Mouse (Mus musculus) ES-Bruce4 (cell line): Measurements from ENCODE around the gene Palmd. TPM values are rescaled to one million over a fixed set of nuclear protein-coding genes. Genes with fewer than 3 reads are reported as not detected.

ENCODE experiments used
- H3K27ac ChIP-seq: 2 replicates; pipeline ENCODE4 v1.5.1; 2012; ENCODE audit warnings: low read length, inconsistent platforms; ENCODE audit not compliant: insufficient read depth
- H3K27me3 ChIP-seq: 2 replicates; pipeline ENCODE4 v1.6.1; 2012; ENCODE audit warnings: mild to moderate bottlenecking, low read length, inconsistent platforms; ENCODE audit not compliant: control insufficient read depth, poor library complexity, insufficient read depth, severe bottlenecking
- H3K36me3 ChIP-seq: 2 replicates; pipeline ENCODE4 v1.6.1; 2012; ENCODE audit warnings: inconsistent platforms, mild to moderate bottlenecking, low read length, moderate library complexity; ENCODE audit not compliant: control insufficient read depth, poor library complexity, insufficient read depth, severe bottlenecking
- H3K4me1 ChIP-seq: one replicate; pipeline ENCODE4 v1.8.1; 2011; ENCODE audit warnings: low read length; ENCODE audit not compliant: control insufficient read depth, insufficient read depth
- H3K4me3 ChIP-seq: 2 replicates; pipeline ENCODE4 v1.5.1; 2011; ENCODE audit warnings: low read depth, mild to moderate bottlenecking, low read length
- H3K9ac ChIP-seq: 2 replicates; pipeline ENCODE4 v1.6.1; 2012; ENCODE audit warnings: low read depth, mild to moderate bottlenecking, inconsistent platforms; ENCODE audit not compliant: poor library complexity, severe bottlenecking
- H3K9me3 ChIP-seq: replicated peaks from 2 replicates; pipeline ENCODE4 v1.6.1; 2012; ENCODE audit warnings: mild to moderate bottlenecking, low read length, inconsistent platforms; ENCODE audit not compliant: control insufficient read depth, poor library complexity, insufficient read depth, severe bottlenecking
- CTCF ChIP-seq: IDR thresholded peaks from one replicate; pipeline ENCODE4 v1.8.1; 2011; ENCODE audit warnings: low read depth, low read length
- EP300 ChIP-seq: IDR thresholded peaks from 2 replicates; pipeline ENCODE4 v1.6.1; 2011; ENCODE audit warnings: low read depth, low read length; ENCODE audit not compliant: insufficient read depth
- POLR2A ChIP-seq: IDR thresholded peaks from one replicate; pipeline ENCODE4 v1.8.1; 2011; ENCODE audit warnings: low read length; ENCODE audit not compliant: insufficient read depth
- polyA plus RNA-seq: library from polyadenylated mRNA; stranded (reverse); fragments of >200 nt; gene quantifications from 2 replicates; pipeline ENCODE4 v1.2.4, GENCODE M21; 2011; ENCODE audit warnings: low read depth; ENCODE audit not compliant: missing spikeins, insufficient read depth, insufficient read length

Palmd gene
- not detected in 2 replicates for polyA plus RNA-seq

DNA sequence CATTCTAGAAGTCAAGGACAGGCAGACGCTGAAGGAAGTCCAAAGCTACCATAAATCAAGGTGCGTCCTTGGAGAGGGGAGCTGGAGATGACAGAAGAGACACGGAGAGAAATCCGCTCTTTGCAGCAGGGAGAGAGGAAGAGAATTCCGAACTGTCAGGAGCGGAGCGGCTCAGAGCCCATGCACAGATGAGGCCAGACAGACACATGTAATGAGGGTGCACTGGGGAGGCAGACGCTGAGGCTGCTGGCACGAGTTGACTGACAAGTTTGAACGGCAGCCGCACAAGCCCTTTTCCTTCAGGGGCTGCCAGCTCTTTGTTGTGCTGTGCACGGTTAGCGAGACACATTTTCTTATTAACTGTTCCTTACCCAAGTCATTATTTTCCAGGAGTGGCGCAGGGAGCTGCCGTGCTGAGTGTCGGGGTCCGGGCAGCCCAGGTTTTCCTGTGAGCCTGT lies at the start of gene Palmd:
Gene Palmd, minus strand, starts transcription at position 448 of the 458 bp plus-strand sequence.
- H3K27me3 ChIP-seq: no peaks in the 10 kb centered on the region
- peaks cover 2% of the 10 kb centered on the region for H3K4me1 ChIP-seq
- no peaks in the 10 kb centered on the region for H3K36me3 ChIP-seq
- H3K27ac ChIP-seq: no peak within 1 kb of the TSS
- TF ChIP-seq EP300: no peak
- TF ChIP-seq CTCF: no peak
- TF ChIP-seq POLR2A: no peak
- H3K4me3 ChIP-seq: peak within 1 kb of the TSS; percentile 26
- H3K9me3 ChIP-seq: no peaks in the 10 kb centered on the region
- no peak within 1 kb of the TSS for H3K9ac ChIP-seq

DNA sequence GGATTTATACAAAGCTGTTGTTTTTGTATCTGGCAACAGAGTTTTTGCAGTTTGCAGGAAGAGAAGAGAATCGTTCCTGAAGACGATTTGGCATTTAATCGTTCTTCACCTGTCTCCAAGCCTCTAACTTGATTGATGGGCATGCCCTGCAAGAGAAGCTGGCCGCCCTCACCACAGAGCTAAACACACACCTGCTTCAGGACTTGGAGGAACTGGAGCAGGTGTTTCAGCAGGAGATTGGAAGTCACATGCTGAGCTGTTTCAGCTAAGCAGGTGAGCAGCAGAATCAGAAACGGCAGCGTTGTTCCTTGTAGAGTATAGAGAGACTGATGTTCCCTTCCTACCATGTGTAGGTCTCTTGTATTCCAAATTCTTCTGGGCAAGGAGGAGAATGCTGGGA lies 41.4 kb upstream of the Palmd start:
- H3K27me3 ChIP-seq: no peaks in the 10 kb centered on the region
- no peak overlapping the region for H3K27ac ChIP-seq
- H3K9me3 ChIP-seq: no peaks in the 10 kb centered on the region
- H3K4me1 ChIP-seq: no peaks in the 10 kb centered on the region
- H3K4me3 ChIP-seq: no peak overlapping the region
- TF ChIP-seq CTCF (no peak), POLR2A (no peak), EP300 (no peak)
- no peak overlapping the region for H3K9ac ChIP-seq
- no peaks in the 10 kb centered on the region for H3K36me3 ChIP-seq

DNA sequence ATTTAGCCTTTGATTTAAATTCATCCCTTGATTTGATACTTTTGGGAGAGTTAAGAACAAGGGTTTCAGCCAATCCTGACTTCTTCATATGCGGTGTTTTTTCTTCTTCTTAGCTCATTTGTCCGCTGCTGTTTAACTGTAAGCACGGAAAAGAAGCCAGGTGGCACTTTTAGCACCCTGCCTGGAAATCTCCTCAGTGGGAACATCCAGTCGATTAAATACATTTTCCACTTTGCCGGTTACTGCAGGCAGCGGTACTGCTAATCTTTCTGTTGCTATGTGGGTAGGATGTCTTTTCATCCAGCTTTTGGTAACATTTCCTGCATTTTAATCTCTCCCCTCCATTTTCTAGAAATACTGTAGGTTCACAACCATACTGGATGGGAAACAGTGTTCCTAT lies 38.6 kb upstream of the Palmd start:
- Histone ChIP-seq H3K36me3 (no peaks in the 10 kb centered on the region), H3K9me3 (no peaks in the 10 kb centered on the region), H3K27ac (no peak overlapping the region), H3K4me1 (no peaks in the 10 kb centered on the region), H3K27me3 (no peaks in the 10 kb centered on the region), H3K9ac (no peak overlapping the region), H3K4me3 (no peak overlapping the region)
- no peak for TF ChIP-seq POLR2A
- TF ChIP-seq CTCF: no peak
- no peak for TF ChIP-seq EP300

DNA sequence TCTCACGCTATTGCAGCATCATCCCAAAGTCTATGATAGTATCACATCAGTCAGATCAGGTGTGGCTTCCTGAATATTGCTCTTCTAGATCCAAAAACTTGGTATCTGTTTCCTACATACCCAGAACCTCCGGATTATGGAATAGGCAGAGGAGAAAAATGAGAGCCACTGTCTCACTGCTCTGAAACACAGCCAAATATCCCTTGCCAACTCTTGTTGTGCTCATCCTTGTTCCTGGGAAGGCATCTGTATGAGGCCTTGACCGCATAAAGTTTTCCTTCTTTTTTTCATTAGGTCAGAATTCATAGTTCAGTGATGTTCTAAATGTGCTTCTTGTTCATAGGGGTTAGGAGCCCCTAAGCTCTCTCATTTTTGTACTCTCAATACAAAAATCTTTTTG lies 37.8 kb upstream of the Palmd start:
- Histone ChIP-seq H3K27ac (no peak overlapping the region), H3K9me3 (no peaks in the 10 kb centered on the region), H3K36me3 (no peaks in the 10 kb centered on the region), H3K4me3 (no peak overlapping the region), H3K9ac (no peak overlapping the region), H3K27me3 (no peaks in the 10 kb centered on the region), H3K4me1 (no peaks in the 10 kb centered on the region)
- TF ChIP-seq CTCF (no peak), POLR2A (no peak), EP300 (no peak)

DNA sequence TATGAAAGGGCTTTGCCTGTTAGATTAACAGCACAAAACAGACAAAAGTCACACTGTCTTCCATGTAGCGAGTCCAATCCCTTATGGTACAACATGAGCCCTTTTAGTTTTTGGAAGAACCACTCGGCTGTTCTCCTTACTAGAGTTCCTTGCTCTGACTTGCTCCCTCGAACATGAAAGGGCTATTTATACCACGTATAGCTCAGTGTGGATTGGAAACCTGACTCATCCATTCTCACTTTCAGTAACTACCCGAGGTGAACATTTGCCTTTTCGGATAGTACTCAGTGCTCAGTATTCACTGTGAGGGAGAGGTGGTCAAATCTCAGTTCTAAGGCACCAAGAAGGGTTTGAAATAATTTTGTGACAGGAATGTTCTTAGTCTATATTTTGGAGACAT lies 34.6 kb upstream of the Palmd start:
- Histone ChIP-seq H3K4me3 (no peak overlapping the region), H3K27me3 (no peaks in the 10 kb centered on the region; the same call in 1 of the 2 replicates), H3K4me1 (no peaks in the 10 kb centered on the region), H3K9ac (no peak overlapping the region), H3K9me3 (no peaks in the 10 kb centered on the region), H3K36me3 (no peaks in the 10 kb centered on the region), H3K27ac (no peak overlapping the region)
- TF ChIP-seq EP300 (no peak), CTCF (no peak), POLR2A (no peak)

DNA sequence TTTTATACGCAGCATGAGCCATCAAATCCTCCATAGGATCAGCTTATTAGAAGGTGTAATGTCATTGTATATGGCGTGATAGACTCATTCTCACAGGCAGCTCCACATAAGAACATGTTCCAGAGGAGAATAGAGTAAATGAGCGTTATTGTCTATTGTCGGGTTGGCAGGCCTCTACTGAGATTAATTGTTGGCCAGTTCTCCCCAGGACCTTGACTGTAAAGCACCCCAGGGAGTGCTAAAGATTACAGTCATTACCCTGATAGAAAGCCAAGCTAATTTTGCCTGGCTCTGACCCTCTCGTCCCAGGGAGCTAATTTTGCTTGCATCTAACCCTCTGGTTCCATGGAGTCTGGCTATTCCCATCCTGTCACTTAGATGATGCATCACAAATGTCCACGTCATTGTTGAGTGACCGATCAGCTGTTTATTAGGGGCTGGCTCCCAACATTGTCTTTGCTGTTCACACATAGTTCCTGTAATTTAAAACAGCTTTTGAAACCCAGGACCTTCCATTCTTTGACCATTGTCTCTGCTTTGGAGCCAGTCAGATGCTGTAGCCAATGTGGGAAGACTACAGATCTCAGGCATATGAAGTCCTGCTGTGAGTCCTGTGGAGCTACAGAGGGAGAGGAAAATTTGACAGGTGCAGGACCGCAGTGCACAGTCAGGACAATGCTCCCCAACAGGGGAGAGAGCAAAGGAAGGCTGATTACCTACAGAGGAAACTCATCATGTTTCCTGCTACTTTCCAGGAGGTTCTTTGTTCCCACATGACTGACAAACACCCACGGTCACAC lies 33.1 kb upstream of the Palmd start:
- no peaks in the 10 kb centered on the region; the same call in 1 of the 2 replicates for H3K27me3 ChIP-seq
- H3K4me3 ChIP-seq: no peak overlapping the region
- TF ChIP-seq POLR2A (no peak), EP300 (no peak), CTCF (no peak)
- H3K4me1 ChIP-seq: no peaks in the 10 kb centered on the region
- no peak overlapping the region for H3K9ac ChIP-seq
- H3K9me3 ChIP-seq: no peaks in the 10 kb centered on the region
- H3K36me3 ChIP-seq: no peaks in the 10 kb centered on the region
- no peak overlapping the region for H3K27ac ChIP-seq
